Mouse (Mus musculus) gastrocnemius, postnatal 10 days (tissue): Measurements from ENCODE around the gene Nfix. TPM values are rescaled to one million over a fixed set of nuclear protein-coding genes. Genes with fewer than 3 reads are reported as not detected.
A peak's percentile ranks its signal among the peaks of the same experiment; 100 is the strongest.
"Not testable (repeated sequence)": the region's sequence is repeated elsewhere in the genome, so short reads cannot be mapped to it uniquely, and the experiment has no call there.

Experiments
- DNase-seq: peaks from one replicate; pipeline ENCODE4 v3.0.0; 2021; ENCODE audit warnings: mixed read lengths
- total RNA-seq, 2 experiments: library from RNA; stranded (reverse); gene quantifications; 2 replicates each; pipeline ENCODE4 v1.2.3; 2021

Gene Nfix
- total RNA-seq, 2 experiments from 2014 or later: 598 to 734 TPM

DNA sequence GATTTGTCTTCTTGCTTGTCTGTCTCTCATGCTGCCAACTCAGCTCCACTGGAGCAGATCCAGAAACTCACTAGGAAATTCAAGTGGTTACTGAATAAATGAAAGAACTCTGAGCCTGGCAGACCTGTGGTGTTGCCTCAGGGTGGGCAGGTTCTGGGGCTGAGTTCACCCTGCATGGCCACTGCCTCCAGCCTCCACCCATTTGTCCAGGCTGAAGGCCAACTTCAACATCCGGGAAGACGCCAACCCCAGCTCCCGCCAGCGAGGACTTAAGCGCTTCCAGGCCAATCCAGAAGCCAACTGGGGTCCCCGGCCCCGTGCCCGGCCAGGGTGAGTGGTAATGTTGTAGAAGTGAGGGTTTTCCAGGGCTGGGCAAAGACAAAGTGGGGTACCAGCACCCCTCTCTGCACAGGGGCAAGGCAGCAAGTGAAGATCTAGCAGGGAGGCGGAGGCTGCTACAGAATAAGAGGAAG, 101.2 kb downstream of the Nfix start:
- DNase-seq: peak; percentile 58

- DNase-seq: no peak
Measured at GRCm38 (mm10) chr8:84698288-84698687, 101.9 kb downstream of the Nfix start.

DNA sequence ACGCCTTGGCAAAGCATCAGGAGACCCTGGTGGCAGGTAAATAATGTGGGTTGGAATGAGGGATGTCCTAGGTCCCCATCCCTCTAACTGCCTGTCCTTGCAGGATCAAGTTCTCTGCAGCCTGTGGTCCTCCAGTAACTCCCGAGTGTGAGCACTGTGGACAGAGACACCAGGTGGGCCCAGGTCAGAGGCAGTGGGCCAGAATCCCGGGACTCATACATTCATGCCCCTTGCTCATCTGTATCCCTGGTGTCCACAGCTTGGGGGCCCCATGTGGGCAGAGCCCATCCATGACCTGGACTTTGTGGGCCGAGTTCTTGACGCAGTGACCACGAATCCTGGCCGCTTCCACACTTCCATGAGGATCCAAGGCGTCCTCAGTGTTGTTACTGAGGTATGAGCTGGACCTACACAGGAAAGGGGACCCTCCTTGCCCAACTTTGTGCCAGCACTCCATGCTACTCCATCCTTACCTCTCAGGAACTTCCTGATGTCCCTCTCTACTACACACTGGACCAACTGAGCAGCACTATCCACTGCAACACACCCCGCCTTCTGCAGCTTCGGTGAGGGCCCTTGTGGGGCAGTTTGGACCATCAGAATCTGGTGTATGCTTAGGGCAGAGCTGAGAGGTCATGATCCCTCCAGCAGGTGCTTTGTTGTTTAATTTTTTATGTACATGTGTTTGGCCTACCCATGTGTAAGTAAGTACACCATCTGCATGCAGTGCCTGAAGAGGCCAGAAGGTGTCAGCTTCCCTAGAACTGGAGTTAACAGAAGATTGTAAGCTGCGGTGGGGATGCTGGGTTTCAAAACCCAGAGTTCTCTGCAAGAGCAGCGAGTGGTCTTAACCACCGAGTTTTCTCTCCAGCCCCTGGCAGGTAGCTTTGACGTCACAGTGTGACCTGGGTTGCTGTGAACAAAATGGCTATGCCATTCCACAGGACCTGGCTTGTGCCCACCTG, 102.7 kb downstream of the Nfix start:
- peak; percentile 57 for DNase-seq

GRCm38 (mm10) chr8:84695140-84695539, 105.0 kb downstream of the Nfix start:
- no peak for DNase-seq

DNA sequence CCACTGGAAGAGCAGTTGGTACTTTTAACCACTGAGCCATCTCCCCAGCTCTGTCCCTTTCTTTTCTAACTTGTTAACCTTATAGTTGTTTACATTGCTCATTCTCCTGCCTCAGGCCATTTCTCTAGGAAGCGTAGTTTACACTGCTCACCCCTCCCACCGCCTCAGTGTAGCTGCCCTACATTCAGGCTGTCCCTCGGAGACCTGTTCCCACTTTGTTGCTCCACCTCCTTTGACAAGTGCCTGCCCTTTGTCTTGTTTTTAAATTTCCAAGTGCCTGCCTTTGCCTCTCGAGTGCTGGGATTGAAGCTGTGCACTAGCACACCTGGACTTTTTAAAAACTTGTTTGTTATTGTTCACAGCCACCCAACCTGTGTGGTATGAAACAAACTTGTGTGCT, 106.8 kb downstream of the Nfix start:
- DNase-seq: no peak

DNA sequence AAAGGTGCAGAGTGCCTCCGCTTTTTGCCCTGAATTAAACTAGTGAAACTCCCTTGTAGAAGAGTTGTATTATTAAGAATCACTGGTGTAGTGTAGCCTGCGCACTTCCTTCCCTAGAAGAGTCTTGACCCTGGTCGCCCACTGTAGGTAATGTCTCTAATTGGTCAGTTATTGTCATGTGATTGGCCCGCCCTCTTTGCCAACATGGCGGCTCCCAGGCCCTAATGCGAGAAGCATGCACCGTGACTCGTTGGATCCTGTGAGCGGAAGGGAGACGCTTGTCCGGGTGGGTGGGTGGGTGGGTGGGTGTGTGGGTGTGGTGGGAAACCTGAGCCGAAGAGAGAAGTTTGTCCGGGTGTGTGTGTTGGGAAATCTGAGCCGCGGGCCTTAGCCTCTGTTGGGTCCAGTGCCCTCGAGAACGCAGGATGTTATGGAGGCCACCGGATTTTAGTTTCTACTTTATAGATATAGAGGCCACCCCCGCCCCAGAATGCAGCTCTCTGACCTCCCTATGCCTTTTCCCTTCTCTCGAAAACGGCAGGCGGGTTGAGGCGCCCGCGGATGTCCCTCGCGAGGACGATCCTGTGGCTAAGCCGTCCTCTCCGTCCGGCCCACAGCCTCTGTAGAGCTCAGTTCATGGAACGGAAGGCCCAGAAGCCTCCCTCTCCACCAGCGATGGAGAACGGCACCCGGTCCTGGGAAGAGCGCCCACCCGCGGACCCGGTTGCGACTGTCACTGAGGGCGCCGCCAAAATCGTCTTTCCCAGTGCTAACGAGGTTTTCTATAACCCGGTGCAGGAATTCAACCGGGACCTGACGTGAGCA, 110.8 kb downstream of the Nfix start:
- peak; percentile 79 for DNase-seq

- DNase-seq: peak; percentile 89
Measured at GRCm38 (mm10) chr8:84687705-84688100, 112.4 kb downstream of the Nfix start, which contains the start of gene Nacc1. TSS of gene Nacc1 (minus strand) at chr8:84687862.

- no peak for DNase-seq
Measured at GRCm38 (mm10) chr8:84687003-84687704, 113.0 kb downstream of the Nfix start.

DNA sequence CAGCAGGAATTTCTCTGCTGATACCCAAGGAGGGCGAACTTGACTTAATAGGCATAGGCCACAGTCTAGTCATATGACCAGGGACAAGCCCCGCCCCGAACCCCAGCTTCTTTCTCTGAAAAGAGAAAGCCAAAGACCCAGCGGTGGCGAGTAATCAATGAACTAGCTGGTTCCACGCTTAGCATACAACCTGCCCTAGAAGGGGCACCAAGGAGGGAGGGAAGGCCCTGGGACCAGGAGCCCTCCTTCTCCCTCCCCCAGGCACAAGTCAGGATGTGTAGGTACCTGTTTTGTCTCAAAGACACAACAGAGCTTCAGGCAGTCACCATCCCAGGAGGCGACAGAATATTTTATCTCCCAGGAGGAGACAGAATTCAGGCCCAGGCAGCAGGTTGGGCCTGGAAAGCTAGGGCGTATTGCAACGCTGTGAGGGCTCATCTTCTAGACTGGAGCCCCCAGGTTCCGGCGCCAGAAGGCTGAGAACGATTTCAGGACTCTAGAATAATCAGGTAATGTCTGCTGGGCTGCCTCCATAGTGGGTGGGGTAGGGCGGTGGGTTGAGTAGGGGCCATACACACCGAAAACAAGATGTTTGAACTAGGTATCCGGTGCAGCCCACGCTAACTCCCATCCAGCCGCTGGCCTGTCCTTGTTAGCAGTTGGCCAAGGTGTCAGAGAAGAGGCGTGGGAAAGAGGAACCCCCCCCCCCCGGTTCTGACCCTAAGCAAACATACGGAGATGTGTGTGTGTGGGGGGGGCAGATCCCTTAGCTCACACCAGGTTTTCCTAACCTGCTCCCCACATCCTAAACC, 113.7 kb downstream of the Nfix start, which contains the start of gene Trmt1:
Trmt1 (plus strand) TSS at position 117 of the 812 bp plus-strand sequence.
- DNase-seq: peak; percentile 31

DNA sequence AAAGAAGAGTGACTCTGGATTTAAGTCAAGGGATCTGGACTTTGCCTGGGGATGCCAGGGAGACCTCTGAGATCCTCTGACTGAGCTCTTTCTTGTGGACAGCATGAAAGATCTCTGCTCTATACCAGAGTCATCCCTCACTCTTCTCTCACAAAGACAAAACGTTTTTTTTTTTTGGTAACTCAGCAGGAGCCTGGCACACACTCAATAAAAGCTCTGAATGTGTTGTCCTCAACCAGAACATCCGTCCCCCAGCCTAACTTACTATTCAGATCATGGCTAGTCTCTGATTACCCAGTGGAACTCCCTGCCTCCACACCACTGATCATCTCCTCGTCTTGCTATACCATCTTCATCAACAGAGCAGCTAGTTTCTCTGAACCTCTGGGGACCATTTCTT, 115.6 kb downstream of the Nfix start:
- DNase-seq: no peak

DNA sequence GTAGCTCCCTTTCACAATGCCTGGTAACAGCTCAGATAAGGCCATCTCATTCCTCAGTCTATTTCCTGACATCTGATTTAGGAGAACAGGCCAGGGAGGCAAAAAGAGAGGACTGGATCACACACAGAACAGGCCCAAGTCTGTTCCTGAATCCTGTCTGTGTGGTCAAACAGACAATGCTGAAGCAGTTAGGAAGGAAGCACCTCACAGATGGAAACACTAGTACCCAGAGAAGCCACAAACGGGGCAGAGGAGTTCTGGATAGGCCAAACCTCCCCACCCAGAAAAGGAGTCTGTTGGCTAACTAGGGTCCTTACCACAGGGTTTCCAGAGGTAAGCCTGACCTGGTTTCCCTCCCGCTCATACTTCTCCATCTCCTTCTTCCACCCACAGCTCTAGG, 117.9 kb downstream of the Nfix start:
- DNase-seq: no peak

DNA sequence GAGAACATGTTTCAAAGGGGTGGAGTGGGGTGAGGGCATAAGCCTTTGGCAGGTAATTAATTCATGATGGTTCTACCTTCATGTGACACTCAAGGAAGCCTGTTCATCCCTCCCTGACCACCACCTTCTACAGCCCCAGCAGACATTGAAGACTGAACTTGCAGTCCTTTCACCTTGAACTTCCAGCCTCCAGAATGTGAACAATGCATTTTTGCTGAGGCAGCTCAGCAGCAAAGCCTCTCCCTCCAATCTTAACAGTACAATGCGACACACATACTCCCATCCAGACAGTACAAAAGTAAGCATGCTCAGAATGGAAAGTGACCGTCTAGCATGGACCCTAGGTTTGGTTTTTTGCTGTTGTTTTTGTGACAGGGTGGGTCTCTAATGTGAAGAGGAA, 118.7 kb downstream of the Nfix start:
- DNase-seq: no peak

DNA sequence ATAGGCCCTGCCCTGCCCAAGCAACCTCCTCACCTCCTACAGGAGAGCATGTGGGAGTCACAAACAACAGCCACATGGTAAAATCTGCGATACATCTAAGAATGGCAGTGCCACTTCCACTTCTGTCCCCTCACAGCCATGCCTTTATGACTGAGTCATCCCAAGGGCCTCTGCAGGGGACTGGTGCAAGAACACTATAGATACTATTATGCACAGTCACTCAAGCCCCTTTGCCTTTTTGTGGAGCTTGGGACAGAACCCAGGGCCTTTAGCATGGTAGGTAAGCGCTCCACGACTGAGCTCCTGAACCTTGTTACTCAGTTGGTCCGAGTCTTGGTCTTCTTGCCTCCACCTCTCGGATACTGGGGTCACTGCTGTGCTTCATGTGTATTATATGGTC, 122.8 kb downstream of the Nfix start:
- DNase-seq: no peak

DNA sequence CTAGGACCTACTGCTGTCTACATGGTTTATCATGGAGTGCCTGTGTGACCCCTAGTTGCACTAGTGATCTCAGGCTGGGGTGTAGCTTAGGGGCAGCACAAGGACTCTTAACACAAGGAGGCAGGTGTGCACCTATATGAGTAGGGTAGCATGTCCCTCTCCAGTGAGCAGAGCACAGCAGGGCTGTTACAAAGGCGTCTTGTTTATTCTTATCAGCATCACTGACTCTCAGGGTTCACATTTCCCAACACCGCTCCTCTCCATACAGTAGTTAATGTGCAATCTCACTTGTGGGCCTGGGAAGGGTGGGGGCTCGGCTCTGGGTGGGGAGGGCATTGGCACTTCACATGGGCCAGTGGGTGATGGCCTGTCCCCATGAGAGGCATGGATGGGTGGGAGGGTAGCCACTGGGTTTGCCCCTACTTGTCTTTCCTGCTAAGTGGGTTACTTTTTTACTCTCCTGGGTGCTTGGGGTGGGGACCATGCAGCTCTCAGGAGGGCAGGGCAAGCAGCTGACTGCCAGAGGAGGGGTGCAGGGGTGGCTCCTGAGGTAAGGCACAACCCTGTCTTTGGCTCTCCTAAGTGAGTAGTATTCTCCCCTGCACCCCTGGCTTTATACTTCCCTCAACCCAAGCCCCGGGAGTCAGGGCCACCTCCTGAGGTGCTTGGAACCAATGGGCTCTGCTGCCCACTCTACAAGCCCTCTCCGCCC, 129.7 kb downstream of the Nfix start:
- DNase-seq: not testable (repeated sequence)

DNA sequence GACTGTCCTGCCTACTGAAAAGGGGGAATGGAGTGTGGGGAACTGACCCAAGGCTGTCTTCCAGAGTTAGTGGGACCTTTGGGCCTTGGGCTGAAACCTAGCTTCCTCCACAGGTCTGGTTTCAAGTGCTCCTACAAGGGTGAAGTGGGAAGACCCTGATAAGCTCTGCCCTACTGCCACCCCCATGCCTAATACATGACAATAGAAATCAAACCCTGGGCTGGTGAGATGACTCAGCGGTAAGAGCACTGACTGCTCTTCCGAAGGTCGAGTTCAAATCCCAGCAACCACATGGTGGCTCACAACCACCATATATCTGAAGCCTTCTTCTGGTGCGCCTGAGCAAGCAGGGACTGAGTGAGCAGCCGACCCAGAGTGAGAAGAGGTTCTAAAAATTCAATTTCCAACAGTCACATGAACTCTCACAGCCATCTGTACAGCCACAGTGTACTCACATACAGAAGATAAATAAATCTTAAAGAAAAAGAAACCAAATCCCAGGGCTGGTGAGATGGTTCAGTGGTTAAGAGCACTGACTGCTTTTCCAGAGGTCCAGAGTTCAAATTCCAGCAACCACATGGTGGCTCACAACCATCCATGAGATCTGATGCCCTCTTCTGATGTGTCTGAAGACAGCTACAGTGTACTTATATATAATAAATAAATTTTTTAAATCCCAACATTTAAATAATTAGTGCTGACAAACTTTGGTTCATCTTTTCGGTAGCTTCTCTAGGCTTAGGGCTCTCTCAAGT, 131.2 kb downstream of the Nfix start:
- no peak for DNase-seq

GRCm38 (mm10) chr8:84668081-84668480, 132.1 kb downstream of the Nfix start:
- no peak for DNase-seq

DNA sequence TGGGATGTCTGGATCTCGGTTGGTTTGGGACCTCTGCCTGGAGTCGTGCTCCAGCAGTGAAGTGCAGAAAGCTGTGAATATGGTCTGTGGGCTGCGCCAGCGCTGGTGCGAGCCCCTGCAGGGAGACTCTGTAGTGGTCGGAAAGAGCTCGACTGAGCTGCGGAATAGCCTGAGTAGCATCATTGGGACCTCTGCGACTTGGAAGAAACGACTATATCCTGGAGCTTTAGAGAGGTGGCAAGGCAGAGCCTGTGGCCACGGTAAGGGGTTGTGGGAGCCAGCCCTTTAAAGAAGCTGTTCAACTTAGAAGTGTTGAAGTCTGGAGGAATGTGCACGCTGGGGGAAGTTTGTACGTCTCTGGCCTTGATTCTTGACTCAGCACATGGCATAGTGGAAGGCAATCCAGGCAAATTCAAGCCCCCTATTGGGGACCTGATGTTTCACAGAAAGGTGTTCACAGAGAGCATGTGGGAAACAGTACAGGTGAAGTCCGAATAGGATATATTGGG, 134.7 kb downstream of the Nfix start:
- no peak for DNase-seq

GRCm38 (mm10) chr8:84664566-84665384, 135.4 kb downstream of the Nfix start:
- peak; percentile 65 for DNase-seq
